Mouse (Mus musculus) small intestine, adult 2 months (tissue): ENCODE measurements at regions not wholly inside any gene's neighbourhood (a gene's known extent, or its start where the extent isn't known, plus 50 kb on each side); places are given as distances from the start of the nearest gene placed in this dataset.

Experiments
- CTCF ChIP-seq: fragments of 200-500 bp; IDR thresholded peaks from 2 replicates; pipeline ENCODE4 v1.5.1; 2012; ENCODE audit warnings: low read depth, mild to moderate bottlenecking, control low read depth, inconsistent platforms, low read length, moderate library complexity, mixed read lengths; ENCODE audit not compliant: insufficient replicate concordance, insufficient read length; ENCODE audit errors: extremely low read depth
- POLR2A ChIP-seq: fragments of 200-500 bp; IDR thresholded peaks from 2 replicates; pipeline ENCODE4 v1.6.1; 2012; ENCODE audit warnings: low read depth, mild to moderate bottlenecking, control low read depth, inconsistent platforms, low read length, moderate library complexity

DNA sequence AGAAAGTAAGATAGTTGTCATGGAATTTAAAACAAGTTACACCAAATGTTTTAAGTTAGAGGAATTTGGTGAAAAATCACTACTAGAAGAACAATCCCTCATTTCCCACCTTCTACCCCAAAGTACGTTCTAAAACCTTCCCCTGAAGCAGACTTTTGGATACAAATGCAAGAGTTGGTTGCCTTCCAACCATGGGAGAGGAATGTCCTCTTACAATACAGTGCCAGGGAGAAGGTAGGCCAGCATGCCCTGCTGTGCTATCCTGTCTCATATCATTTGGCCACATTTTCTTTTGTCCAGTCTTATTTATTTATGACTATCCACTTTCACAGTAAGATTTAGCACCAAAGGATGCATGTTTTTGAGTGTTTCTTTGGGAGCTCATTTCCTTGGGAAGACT, 66.2 kb upstream of the Mpdz start:
- TF ChIP-seq CTCF (no peak), POLR2A (no peak)
